Mouse (Mus musculus) 3134 (cell line): ENCODE measurements around the gene Syt13.

Experiments
- DNase-seq: peaks from one replicate; pipeline ENCODE4 v3.0.0-alpha.2; 2011; ENCODE audit warnings: low spot score; ENCODE audit not compliant: insufficient read length; ENCODE audit errors: extremely low read depth

Gene Syt13

DNA sequence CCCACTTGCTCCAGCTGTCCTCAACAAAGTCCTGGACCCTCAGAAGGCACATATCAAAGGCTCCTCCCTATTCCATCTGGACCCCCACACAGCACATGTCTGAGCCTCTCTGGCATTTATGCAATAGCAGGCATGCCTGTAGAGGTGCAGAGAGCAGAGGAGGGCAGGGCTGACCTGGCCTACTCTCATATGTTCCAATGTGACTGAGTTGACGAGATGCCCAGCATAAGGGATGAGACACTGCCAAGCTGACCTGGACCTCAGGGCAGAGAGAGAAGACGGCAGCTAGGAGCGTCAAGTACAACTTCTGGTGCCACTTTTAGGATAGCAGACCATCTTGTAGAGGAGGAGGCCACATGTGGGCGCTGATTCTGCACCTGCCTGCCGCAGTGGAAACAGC is 77.1 kb downstream of the Syt13 start:
- DNase-seq = no peak

DNA sequence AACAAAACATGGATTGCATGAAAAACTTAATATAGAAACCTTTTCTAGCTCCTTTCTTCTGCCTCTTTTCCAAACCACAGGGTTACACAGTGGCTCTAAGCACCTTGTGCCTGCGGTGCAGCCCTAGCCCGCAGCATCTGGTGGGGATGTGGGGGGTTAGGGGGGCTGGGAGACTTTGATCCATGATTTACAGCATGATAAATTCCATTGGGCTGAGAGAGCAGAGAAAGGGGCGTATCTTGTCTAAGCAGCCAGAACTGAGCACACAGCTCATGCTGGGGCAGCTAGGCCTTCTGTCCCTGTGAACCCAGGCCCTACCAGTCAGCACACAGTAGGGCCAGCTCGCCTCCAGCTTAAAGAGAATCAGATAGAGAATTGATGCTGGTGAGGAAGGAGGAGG is 90.1 kb downstream of the Syt13 start:
- DNase-seq = no peak
